Mouse (Mus musculus) forelimb bud, embryonic 11.5 days (tissue): Measurements from ENCODE around the gene Proca1.

Experiments
- DNase-seq: peaks from one replicate; pipeline ENCODE4 v3.0.0-alpha.2; 2012; ENCODE audit warnings: low read depth, low spot score

Proca1 gene

GRCm38 (mm10) chr11:78193113-78193512, at the start of gene Proca1:
Proca1 (plus strand) TSS chr11:78193392.
- no peak for DNase-seq

- DNase-seq, result no peak
Measured at GRCm38 (mm10) chr11:78143520-78143919, 49.7 kb upstream of the Proca1 start.

DNA sequence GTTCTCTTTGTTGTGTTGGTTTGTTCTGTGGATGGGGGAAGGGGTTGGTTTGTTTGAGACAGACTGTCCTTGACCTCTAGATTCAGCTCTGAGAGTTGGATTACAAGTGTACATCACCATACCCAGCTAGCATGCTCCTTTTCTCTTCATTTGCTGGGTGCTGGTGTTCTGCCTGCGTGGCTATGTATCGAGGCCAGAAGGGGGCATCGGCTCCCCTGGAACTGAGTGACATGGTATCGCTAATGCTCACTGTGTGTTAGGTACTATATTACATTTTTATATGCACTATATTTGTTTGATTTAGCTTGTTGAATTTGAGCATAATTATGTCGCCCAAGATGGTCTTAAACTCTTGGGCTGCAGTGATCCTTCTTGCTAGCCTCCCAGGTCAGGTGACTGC, 47.0 kb upstream of the Proca1 start:
- no peak for DNase-seq

DNA sequence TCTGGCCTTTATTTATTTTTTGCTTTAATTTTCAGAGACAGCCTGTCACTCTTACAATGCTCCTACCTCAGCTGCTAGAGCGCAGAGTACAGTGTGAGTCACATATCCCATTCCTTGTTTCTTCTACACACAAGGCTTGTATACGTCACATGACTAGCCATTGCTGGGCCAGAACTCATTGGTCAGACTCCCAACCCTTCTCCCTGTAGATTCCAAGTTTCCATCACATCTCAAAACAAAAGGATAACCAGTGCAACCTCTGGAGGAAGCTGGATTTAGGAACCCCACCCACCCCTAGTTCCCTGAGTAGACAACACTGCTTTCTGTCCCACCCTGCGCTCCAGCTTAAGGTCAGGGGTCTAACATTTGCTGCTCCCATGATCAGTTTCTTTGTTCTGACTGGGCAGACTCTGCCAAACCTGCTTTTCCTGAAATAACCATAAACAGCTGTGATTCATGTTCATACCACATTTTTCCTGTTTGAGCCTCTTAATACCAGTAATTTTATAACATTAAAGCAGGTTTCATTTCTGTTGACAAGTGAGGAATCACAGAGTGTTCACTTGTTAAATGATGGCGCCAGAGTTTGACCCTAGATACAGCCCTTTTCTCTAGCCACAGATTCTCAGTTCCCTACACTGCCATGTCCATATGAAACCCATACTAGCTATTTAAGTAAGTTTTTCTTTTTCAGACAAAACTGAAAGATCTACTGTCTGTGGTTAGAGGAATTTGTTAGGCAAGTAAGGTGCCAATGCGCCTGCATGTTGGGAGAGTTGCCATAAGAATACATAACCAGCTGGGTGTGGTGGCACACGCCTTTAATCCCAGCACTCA, 46.3 kb upstream of the Proca1 start:
- DNase-seq, result no peak

GRCm38 (mm10) chr11:78151161-78151560, 42.0 kb upstream of the Proca1 start:
- peak; percentile 52 for DNase-seq

DNA sequence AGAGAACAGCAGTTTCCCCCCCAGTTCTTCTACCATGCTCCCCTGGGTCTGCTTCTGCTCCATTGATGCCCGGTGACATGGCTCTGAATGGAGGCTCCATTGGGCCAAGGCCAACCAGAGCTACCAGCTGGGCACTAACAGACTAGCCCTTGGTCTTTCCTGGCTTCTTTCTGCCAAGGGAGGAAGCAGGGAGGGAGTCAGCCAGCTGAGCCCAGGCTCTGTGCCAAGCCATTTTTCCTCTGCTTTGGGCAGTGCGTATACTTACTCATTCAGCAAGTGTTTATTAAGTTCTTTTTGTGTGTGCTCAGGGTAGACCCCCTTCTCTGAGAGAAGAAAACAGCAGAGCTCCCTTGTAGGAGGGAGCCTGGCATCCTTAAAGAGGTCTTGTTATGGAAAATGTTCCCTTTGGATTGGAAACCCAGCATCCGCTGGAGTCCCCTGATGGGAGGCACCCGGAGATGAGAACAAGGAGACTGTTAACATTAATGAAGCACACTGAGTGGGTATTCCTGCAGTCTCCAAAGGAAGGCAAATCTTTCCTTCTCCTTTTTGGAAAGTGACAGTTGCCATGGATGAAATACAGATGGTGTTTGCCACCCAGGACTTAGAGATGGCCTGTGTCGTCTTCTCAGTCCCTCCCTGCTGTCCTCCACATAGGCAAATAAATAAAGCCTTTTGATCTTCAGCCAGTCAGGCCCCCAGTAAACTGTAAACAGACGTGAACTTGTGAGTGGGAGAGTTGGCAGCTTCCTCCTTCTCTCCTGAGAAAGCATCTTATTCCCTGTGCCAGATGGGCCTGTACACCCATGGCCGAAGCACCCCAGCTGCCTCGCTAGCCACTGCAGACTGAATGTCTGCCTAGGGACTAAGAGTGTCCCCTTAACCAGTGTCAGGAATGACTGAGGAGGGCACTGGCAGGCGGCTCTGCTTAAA, 40.6 kb upstream of the Proca1 start:
- no peak for DNase-seq

DNA sequence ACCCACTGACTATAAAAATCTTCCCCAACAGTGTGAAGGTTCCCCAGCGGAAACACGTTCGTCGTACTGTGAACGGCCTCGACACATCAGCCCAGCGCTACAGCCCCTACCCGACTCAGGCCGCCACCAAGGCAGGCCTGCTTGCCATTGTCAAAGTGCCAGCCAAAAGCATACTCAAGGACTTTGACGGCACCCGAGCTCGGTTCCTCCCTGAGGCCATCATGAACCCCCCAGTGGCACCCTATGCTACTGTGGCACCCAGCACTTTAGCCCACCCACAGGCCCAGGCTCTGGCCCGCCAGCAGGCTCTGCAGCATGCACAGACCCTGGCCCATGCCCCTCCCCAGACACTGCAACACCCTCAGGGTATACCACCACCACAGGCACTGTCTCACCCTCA, 39.4 kb upstream of the Proca1 start:
- no peak for DNase-seq

DNA sequence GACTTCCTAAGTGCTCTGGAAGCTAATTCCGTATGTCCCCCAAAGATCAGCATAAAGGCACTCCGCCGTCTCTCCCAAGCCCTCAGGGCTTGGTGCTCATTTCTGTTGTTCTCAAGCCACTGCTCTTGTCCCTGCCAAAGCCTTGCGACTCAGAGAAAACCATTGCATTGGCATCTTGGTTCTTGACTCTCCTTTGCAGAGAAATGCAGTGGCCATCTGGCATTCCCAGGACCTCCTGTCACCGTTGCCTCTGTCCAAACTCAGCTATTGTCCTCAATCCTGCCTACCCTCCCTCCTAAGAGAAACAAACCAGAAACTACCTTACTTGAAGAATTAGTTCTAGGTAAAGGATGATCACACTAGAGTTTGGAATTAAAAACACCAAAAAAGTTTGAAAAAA, 37.5 kb upstream of the Proca1 start:
- no peak for DNase-seq

GRCm38 (mm10) chr11:78156156-78156699, 37.0 kb upstream of the Proca1 start:
- DNase-seq, result no peak

DNA sequence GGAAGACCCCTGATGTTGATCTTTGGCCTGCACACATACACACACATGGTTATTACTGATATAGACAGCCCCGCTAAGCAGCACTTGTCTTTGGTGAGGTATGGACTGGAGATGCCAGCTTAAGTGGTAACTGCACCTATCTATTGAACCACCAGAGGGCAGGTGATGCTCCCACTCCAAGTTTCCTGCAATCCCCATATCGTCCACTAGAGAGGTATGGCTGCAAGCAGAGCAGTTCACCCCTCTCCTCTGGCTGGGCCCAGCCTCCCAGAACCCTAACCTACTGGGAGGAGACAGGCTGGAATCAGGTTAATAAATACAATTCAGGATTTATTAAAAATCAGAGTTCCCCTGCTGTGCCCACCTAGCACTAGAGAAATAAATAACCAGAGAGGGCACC, 34.1 kb upstream of the Proca1 start:
- DNase-seq, result peak; percentile 91

DNA sequence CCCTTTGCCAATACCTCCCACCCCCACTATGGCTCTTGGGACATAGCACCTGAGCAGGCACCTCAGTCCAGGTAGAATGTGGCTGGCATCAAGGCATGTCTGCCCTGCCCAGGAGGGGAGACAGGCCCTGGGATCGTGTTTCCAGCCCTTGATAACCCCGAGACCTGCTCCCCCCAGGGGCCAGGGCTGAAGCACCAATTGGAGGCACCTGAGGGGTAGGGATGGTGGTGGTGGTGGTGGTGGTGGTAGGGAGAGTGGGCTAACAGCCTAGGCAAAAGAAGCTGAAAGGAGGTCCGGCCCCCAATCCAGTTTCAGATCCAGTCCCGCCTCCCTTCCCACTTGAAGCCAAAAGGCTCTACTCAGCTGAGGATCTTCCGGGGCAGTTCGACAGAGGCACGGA, 33.6 kb upstream of the Proca1 start:
- no peak for DNase-seq

- no peak for DNase-seq
Measured at GRCm38 (mm10) chr11:78160171-78160570, 33.0 kb upstream of the Proca1 start.

DNA sequence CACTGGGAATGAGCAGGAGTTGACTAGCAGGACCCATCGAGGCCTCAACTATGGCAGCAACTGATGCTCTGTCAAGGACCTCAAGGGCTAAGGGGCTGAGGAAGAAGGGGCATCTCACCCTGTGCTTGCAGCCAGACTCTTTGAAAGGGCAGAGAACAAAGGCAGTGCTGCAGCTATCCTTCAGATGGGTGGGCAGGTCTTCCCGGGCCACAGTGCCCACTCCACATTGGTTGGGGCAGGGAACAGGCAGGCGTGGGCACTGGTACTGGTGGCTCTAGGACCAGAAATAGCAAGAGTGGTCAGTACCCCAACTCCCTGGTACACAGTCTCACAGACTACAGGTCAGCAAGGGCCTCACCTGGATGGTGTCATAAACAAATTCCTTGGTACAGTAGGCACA, 32.5 kb upstream of the Proca1 start:
- DNase-seq, result no peak

DNA sequence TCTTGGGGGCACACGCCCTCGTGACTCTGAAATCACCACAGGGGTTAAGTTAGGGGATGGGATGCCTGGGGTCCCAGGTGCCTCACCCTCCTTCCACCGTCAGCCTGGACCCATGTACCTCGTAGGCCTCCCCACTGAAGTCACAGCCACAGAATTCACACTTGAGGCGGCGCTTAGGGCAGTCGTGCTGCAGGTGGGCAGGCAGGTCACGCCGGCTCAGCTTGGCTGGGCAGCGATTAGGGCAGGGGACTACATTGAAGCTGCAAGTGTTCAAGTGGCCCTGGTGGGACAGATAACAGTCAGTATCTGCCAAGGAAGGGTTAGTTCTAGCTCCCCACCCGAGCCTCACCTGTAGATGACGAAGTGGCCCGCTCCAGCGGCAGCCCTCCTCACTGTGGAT, 32.0 kb upstream of the Proca1 start:
- no peak for DNase-seq

- no peak for DNase-seq
Measured at GRCm38 (mm10) chr11:78161968-78162367, 31.2 kb upstream of the Proca1 start.

DNA sequence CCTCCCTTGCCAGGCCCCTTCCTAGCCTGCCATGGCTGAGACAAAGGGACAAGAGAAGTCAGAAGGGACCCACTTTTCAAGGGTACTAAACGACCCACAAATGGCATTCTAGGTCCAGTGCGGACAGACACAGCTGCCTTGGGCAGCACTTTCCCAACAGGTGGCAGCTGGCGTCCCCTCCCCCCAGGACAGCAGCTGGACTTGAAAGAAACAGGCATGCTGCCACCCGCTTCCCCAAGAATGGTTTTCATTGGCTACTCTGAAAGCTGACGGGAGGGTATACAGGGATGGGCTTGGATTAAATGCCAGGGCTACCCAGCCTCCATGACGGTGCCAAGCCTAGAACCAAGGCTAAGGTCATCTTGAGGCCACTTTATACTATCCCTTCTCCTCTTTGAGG, 30.7 kb upstream of the Proca1 start:
- DNase-seq, result no peak

GRCm38 (mm10) chr11:78163045-78163444, 30.1 kb upstream of the Proca1 start:
- no peak for DNase-seq

- peak; percentile 88 for DNase-seq
Measured at GRCm38 (mm10) chr11:78163681-78164603, 29.2 kb upstream of the Proca1 start.

GRCm38 (mm10) chr11:78164604-78164923, 28.6 kb upstream of the Proca1 start:
- no peak for DNase-seq

DNA sequence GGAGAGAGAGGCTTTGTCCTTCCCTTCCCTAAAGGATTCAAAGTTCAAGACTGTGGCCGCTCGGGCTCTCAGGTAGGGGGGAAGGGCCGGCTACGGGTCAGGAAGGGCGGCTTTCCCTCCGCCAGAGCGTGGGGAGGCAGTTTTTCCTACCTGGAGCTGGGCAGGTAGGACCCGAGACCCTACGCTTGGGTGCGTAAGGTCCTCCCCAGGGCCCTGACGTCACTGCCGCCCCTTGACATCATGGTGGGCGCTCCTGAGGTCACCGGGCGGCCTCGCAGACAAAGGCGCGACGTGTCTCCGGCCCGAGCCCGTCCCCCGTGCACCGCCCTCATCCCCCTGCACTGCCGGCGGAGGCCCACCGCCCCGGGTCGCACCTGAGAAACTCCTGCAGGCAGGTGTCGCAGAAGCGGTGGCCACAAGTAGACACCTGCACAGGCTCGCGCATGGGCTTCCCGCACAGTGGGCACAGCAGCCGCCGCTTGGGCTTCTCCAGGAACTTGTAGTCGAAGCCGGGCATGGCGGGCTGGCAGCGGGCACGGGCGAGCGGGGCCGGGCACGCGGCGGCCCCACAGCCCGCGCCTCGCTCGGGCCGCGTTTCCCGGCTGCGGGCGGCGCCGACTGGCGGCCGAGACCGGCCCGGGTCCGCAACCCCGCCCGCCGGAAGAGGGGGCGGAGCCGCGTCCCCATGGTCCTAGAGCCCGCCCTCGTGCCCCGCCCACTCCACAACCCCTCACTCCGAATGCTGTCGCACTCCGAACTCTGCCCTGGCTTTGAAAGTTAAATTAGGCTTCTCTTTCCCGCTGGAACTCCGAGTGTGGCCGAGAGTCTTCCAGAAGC, 28.1 kb upstream of the Proca1 start, which contains the start of gene Traf4:
Gene Traf4, minus strand, starts transcription at position 666 of the 837 bp plus-strand sequence.
- DNase-seq, result peak; percentile 87
